Mouse (Mus musculus) NIH3T3 (cell line): ENCODE data around the gene Slain1.

Experiments used
- DNase-seq: peaks from one replicate; pipeline ENCODE4 v3.0.0-alpha.2; 2012; ENCODE audit warnings: low read depth

Gene Slain1

GRCm38 (mm10) chr14:103666347-103666954 is 16.4 kb downstream of the Slain1 start:
- no peak for DNase-seq

- no peak for DNase-seq
These were observed 17.0 kb downstream of the Slain1 start for GRCm38 (mm10) chr14:103667036-103667435.

- no peak for DNase-seq
These were observed 29.6 kb downstream of the Slain1 start for GRCm38 (mm10) chr14:103679395-103680217.

GRCm38 (mm10) chr14:103680285-103680819 is 30.3 kb downstream of the Slain1 start:
- no peak for DNase-seq

- no peak for DNase-seq
These were observed 32.8 kb downstream of the Slain1 start for GRCm38 (mm10) chr14:103682633-103683390.

GRCm38 (mm10) chr14:103686994-103687393 is 37.0 kb downstream of the Slain1 start:
- no peak for DNase-seq

- peak; percentile 60 for DNase-seq
These were observed 44.3 kb downstream of the Slain1 start for GRCm38 (mm10) chr14:103694295-103694694.

GRCm38 (mm10) chr14:103695620-103696019 is 45.6 kb downstream of the Slain1 start:
- DNase-seq, result no peak

GRCm38 (mm10) chr14:103697101-103697500 is 47.1 kb downstream of the Slain1 start:
- no peak for DNase-seq

GRCm38 (mm10) chr14:103699308-103699707 is 49.3 kb downstream of the Slain1 start:
- DNase-seq, result no peak

- DNase-seq, result no peak
These were observed 52.5 kb downstream of the Slain1 start for GRCm38 (mm10) chr14:103702516-103702915.

GRCm38 (mm10) chr14:103704771-103705170 is 54.7 kb downstream of the Slain1 start:
- DNase-seq, result no peak

GRCm38 (mm10) chr14:103706347-103706746 is 56.3 kb downstream of the Slain1 start:
- no peak for DNase-seq

- no peak for DNase-seq
These were observed 58.6 kb downstream of the Slain1 start for GRCm38 (mm10) chr14:103708601-103709000.

GRCm38 (mm10) chr14:103709261-103709660 is 59.2 kb downstream of the Slain1 start:
- DNase-seq, result no peak

GRCm38 (mm10) chr14:103712986-103713385 is 63.0 kb downstream of the Slain1 start:
- no peak for DNase-seq

GRCm38 (mm10) chr14:103717516-103717915 is 67.5 kb downstream of the Slain1 start:
- no peak for DNase-seq

GRCm38 (mm10) chr14:103717979-103718378 is 68.0 kb downstream of the Slain1 start:
- DNase-seq, result no peak

- no peak for DNase-seq
These were observed 68.4 kb downstream of the Slain1 start for GRCm38 (mm10) chr14:103718393-103718792.

GRCm38 (mm10) chr14:103718836-103719575 is 69.0 kb downstream of the Slain1 start:
- DNase-seq, result peak; percentile 78

GRCm38 (mm10) chr14:103720163-103720562 is 70.1 kb downstream of the Slain1 start:
- DNase-seq, result no peak
